Mouse (Mus musculus) E14TG2a.4 (cell line): ENCODE data around the gene Sptan1.

ENCODE experiments used
- CTCF ChIP-seq: conservative IDR thresholded peaks from 2 replicates; pipeline ENCODE4 v1.5.1; 2014; ENCODE audit warnings: low read length
- NANOG ChIP-seq: IDR thresholded peaks from 2 replicates; pipeline ENCODE4 v1.6.1; 2014; ENCODE audit warnings: borderline replicate concordance, low read length, mixed read lengths
- POU5F1 ChIP-seq: IDR thresholded peaks from 2 replicates; pipeline ENCODE4 v1.6.1; 2014; ENCODE audit warnings: low read length, borderline replicate concordance

GRCm38 (mm10) chr2:30032244-30032846 is 67.0 kb downstream of the Sptan1 start:
- TF ChIP-seq CTCF (peak; percentile 87), POU5F1 (no peak), NANOG (no peak)
